Mouse (Mus musculus) kidney, postnatal 10 days (tissue): ENCODE measurements around the gene Exph5.

Source experiments
- DNase-seq: peaks from one replicate; pipeline ENCODE4 v3.0.0; 2021; ENCODE audit warnings: mixed read lengths

Gene Exph5

GRCm38 (mm10) chr9:53321683-53322082 is 20.2 kb downstream of the Exph5 start:
- no peak for DNase-seq

DNA sequence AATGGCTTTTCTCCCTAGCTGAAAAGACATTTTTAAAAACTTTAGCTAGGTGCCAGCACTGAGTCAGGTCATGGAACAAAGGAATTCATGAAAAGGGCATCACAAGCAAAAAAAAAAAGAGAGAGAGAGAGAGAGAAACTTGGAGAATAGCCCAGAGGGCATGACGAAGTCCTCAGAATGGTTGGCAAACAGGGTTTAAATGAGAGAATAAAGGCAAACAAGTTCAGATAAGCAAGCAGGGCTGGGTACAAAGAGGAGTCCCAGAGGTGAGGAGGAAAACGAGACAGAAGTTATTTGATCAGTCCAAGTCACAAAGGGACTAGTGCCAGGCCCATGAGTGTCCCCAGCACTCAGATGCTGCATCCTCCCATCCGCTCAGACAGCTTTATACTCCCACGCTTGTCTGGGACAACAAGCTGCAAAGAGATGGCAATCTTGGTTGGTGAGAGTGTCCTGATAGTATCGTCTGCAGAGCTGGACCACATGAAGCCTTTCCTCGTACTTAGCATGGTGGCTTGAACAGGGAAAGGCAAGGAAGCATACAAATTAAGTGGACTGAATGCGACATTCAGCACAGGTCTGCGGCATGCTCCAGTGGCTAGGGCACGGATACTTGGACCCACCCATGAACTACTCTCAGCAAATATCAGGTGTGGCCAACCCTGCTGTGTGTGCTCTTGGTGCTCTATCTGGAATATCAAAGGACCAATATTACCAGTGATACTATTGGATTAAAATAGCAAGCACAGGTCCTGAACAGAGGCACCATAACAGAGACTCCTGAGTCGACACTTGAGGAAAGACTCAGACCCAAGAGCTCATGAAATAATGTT is 22.2 kb downstream of the Exph5 start:
- DNase-seq = no peak

GRCm38 (mm10) chr9:53325363-53326090 is 24.1 kb downstream of the Exph5 start:
- peak; percentile 49 for DNase-seq

DNA sequence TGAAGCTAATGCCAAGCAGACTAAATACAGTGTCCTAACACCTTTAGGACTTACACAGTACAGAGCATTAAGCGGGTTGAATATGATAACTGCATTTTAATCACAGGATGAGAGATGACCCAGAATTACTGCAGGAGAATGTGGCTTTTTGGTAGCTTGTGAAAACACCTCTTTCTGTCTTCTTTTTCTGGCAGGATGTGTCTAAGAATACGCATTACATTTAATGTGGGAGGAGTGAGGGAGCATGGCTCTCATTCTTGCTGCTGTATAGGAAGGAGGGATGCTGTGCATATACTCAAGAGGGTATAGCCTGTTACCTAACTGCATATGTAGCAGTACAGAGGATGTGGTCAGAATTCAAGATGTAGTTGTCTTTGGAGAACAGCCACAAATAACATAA is 26.7 kb downstream of the Exph5 start:
- no peak for DNase-seq

- no peak for DNase-seq
Observed at GRCm38 (mm10) chr9:53329301-53330206, 28.1 kb downstream of the Exph5 start.

- no peak for DNase-seq
Observed at GRCm38 (mm10) chr9:53330247-53330646, 28.8 kb downstream of the Exph5 start.

DNA sequence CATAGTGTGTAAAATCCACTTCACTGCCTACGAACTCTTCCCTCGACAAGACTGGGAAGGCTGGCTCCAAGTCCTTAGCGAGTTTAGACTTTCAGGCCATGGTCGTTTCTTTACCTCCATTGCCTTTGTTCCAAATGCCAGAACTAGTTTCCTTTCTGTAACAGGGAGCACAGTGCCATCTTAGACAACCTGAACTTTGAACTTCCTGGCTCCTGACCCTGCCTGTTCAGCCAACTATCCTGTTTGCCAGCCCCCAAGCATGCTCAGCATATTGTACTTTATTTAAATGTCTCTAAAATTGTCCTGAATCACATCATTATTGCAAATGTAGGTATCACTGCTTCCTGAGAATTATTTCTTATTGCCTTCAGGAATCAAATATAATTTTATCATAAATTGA is 32.0 kb downstream of the Exph5 start:
- DNase-seq = no peak

GRCm38 (mm10) chr9:53335131-53335530 is 33.7 kb downstream of the Exph5 start:
- DNase-seq = no peak

GRCm38 (mm10) chr9:53339603-53340002 is 38.1 kb downstream of the Exph5 start:
- DNase-seq = no peak

DNA sequence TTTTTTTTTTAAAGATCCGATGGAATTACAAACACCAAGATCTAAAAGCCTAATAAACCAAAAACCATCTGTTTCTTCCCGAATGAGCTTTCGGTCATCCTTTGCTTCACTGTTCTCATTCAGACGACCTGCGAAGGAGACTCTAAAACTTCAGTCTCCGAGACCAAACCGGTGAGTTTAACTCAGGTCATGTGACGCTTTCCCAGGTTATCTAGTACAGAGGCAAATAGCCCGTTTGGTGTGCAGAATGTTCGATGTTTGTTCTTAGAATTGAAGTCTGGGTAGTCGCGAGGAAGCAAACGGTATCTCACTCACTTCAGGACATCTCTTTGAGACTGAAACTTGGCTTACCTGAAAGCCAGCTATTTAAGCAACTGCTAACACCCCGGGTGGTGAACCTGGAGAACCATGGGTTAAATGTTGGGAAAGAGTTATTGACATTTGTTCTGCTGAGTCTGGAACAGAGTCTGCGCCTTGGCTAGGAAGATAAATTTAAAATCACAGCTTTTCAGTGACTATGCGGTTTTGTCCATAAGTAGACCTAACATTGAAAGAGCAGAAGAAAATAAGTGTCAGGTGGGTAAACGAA is 39.0 kb downstream of the Exph5 start:
- no peak for DNase-seq

DNA sequence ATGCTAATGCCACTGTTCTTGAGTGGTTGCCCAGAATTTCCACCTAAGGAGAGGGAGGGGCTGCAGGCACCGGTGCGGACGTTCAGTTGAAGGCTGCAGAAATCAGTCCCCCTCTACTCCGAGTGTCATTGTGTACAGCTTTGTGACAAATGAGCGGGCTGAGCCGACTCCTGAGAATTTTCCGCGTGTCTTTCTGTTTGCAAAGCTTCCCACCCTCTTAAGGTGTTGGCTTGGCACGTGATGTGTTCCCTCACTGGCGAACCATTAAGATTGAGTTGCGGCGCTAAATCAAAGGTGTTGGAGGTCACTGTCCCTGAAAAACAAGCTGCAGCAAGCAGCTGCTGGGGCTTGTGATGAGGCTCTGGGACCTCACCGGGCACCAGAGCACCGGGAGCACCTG is 39.5 kb downstream of the Exph5 start:
- DNase-seq = peak; percentile 52

DNA sequence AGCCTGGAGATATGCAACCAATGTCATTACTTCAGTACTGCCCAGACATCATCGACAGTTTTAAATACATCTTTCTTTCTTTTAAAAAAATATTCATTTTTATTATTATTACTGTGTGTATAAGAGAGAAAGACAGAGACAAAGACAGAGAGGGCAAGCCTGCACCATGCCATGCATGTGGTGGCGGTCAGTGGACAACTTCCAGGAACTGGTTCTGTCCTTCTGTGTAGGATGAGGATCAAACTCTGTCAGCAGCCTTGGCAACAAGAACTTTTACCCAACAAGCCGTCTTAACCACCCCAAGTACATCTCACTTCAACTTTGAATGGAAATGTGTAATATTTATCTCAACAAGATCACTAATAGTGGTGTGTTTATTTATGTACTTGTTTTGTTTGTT is 40.5 kb downstream of the Exph5 start:
- no peak for DNase-seq

DNA sequence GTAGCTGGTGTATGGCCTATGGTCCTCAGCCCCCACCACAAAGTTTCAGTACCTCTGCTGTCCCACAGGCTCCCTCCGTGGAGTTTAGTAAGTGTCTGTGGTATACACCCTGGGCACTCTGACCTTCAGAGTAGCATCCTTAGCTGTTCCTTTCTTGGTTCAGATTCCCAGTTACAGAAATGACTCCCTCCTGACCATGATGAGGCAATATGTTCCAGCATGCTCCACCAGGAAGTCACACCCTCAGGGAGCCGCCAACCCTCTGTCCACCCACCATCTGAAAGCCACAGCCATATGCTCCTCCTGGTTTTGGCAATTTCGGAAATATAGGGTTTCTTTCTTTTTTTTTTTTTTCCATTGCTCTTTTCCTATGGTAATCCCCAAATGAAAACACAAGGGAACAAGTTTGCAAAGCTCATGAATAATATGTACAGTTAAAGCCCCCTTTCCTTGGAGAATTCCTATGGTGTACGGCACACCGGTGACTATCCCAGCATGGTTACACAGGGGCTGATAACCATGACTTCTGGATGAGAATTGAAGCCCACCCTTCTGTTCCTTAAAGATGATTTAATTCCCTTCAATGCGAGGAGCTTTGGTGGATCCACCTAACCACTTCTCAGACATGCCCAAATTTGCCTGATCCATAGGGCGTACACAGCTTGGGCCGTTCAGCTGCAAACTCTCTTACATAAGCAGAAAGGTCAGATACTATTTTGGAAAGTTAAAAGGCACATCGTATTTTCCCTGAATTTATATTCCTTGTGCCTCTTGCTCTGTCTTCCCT is 43.4 kb downstream of the Exph5 start:
- no peak for DNase-seq

GRCm38 (mm10) chr9:53345728-53346127 is 44.3 kb downstream of the Exph5 start:
- DNase-seq = no peak

- no peak for DNase-seq
Observed at GRCm38 (mm10) chr9:53346402-53346801, 44.9 kb downstream of the Exph5 start.

DNA sequence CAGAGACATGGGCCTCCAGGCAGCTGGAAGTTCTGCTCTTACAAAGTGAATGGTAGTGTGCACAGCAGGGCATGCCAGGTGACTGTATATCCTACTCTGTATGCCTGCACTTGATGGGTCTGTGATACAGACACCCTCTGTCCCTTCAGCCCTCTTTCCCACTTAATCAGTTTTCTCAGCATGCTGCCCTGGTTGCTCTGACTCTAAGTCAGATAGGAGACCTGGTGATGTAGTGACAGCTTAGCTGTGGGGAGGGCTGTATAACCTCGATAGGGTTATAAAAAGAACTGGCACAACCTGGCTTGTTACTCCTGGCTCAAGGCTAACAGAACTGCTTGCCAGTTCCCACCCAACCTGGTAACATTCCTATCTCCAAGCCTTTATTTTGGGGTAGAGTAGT is 47.7 kb downstream of the Exph5 start:
- DNase-seq = no peak

- no peak for DNase-seq
Observed at GRCm38 (mm10) chr9:53350331-53350730, 48.9 kb downstream of the Exph5 start.

GRCm38 (mm10) chr9:53351899-53352298 is 50.4 kb downstream of the Exph5 start:
- DNase-seq = no peak

DNA sequence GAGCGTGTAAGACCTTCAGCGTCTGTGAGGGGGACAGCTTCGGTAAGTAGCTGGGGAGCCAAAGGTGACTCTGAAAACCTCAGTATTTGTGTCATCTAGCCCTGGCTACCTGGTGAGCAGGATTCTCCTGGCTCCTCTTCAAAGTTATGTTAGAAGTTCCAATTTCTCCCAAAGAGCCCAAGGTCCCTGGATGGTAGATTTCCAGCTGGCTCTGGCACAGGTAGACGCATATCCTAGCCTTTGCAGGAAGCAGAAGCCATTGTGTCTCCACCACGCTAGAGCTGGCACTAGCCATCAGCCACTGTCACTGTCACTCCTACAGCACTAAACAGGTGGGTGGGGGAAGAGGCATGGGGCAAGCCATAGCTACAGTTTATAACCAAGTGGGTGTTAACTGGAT is 51.7 kb downstream of the Exph5 start:
- DNase-seq = no peak

GRCm38 (mm10) chr9:53356219-53357155 is 55.0 kb downstream of the Exph5 start:
- DNase-seq = no peak

GRCm38 (mm10) chr9:53371339-53371738 is 69.9 kb downstream of the Exph5 start:
- DNase-seq = no peak
